Mouse (Mus musculus) cerebellum, adult 2 months (tissue): ENCODE results near the gene Smarcad1.

ENCODE experiments used
- CTCF ChIP-seq: fragments of 200-500 bp; IDR thresholded peaks from 2 replicates; pipeline ENCODE4 v1.5.1; 2011; ENCODE audit warnings: low read depth, mild to moderate bottlenecking, control low read depth, low read length, moderate library complexity, borderline replicate concordance; ENCODE audit not compliant: insufficient read depth
- POLR2A ChIP-seq: fragments of 200-500 bp; IDR thresholded peaks from 2 replicates; pipeline ENCODE4 v1.6.1; 2011; ENCODE audit warnings: low read length, control low read depth, borderline replicate concordance; ENCODE audit not compliant: insufficient read depth

DNA sequence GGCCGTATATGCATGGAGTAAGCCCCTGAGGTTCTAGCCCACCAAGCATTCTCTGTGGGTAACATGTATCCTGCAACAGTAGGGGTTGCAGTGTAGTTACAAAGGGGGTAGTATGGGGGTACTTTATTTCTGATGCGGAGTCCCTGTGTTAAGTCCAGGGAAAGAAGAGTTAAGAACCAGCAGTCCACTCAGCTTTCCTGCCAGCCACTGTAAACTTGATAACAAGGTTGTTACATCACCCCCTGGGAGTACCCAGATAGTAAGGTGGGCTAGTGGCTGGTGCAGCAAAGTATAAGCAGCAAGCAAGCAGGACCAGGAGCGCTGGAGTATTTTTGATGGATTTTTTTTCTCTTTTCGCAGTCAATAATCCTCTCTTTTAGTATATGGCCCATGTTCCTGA, 17.3 kb upstream of the Smarcad1 start:
- TF ChIP-seq CTCF: no peak
- no peak for TF ChIP-seq POLR2A
